Mouse (Mus musculus) liver, embryonic 12.5 days (tissue): ENCODE results near the gene Sh2d4b. TPM values are rescaled to one million over a fixed set of nuclear protein-coding genes. Genes with fewer than 3 reads are reported as not detected.

ENCODE experiments used
- ATAC-seq: fragments of 200-750 bp; cut with Nextera tagmentation; 2 replicates; pipeline ENCODE4 v1.8.0; 2017; ENCODE audit warnings: moderate number of reproducible peaks, mild to moderate bottlenecking, moderate library complexity
- H3K27ac ChIP-seq: fragments of 300-500 bp; sonication (generic); 2 replicates; pipeline ENCODE4 v1.5.1; 2016; ENCODE audit warnings: mild to moderate bottlenecking
- H3K27me3 ChIP-seq: fragments of 300-500 bp; sonication (generic); replicated peaks from 2 replicates; pipeline ENCODE4 v1.6.1; 2016; ENCODE audit warnings: mild to moderate bottlenecking, moderate library complexity
- H3K36me3 ChIP-seq: fragments of 300-500 bp; sonication (generic); 2 replicates; pipeline ENCODE4 v1.6.1; 2016; ENCODE audit warnings: mild to moderate bottlenecking, moderate library complexity
- H3K4me1 ChIP-seq: fragments of 300-500 bp; sonication (generic); 2 replicates; pipeline ENCODE4 v1.6.1; 2016
- H3K4me2 ChIP-seq: fragments of 300-500 bp; sonication (generic); 2 replicates; pipeline ENCODE4 v1.6.1; 2016; ENCODE audit warnings: mild to moderate bottlenecking, moderate library complexity
- H3K4me3 ChIP-seq: fragments of 300-500 bp; sonication (generic); 2 replicates; pipeline ENCODE4 v1.5.1; 2016; ENCODE audit warnings: mild to moderate bottlenecking, moderate library complexity
- H3K9ac ChIP-seq: fragments of 300-500 bp; sonication (generic); 2 replicates; pipeline ENCODE4 v1.6.1; 2016; ENCODE audit warnings: mild to moderate bottlenecking, moderate library complexity
- H3K9me3 ChIP-seq: fragments of 300-500 bp; sonication (generic); replicated peaks from 2 replicates; pipeline ENCODE4 v1.6.1; 2016; ENCODE audit warnings: mild to moderate bottlenecking, moderate library complexity
- WGBS: fragments of 180-500 bp; shearing (Covaris S2); methylation state at CpG from one replicate; pipeline ENCODE4 v1.1.7; 2016; ENCODE audit not compliant: insufficient replicate concordance; 5-methylcytosine and 5-hydroxymethylcytosine counted together
- polyA plus RNA-seq: library from polyadenylated mRNA; unstranded; fragments of >200 nt; fragmentation: Nextera tagmentation; extraction: Ambion mirVana; gene quantifications from 2 replicates; pipeline ENCODE4 v1.2.1, GENCODE M21; 2016

Gene Sh2d4b
- polyA plus RNA-seq, 1 experiment from 2014 or later = 0.20 TPM

GRCm38 (mm10) chr14:40816715-40817114, 76.4 kb downstream of the Sh2d4b start:
- Histone ChIP-seq H3K27me3 (no peaks in the 10 kb centered on the region), H3K9me3 (no peaks in the 10 kb centered on the region), H3K4me1 (no peaks in the 10 kb centered on the region), H3K4me3 (no peak overlapping the region), H3K36me3 (no peaks in the 10 kb centered on the region), H3K9ac (no peak overlapping the region), H3K27ac (no peak overlapping the region), H3K4me2 (no peak overlapping the region)
- no peak for ATAC-seq
- 71% methylated on average over 5 of the region's 5 CpGs for WGBS

GRCm38 (mm10) chr14:40791606-40792005, 101.5 kb downstream of the Sh2d4b start:
- Histone ChIP-seq H3K4me2 (no peak overlapping the region), H3K4me3 (no peak overlapping the region), H3K27ac (no peak overlapping the region), H3K9me3 (no peaks in the 10 kb centered on the region), H3K4me1 (no peaks in the 10 kb centered on the region), H3K9ac (no peak overlapping the region), H3K27me3 (no peaks in the 10 kb centered on the region), H3K36me3 (no peaks in the 10 kb centered on the region)
- 15% methylated on average over 1 of the region's 1 CpGs for WGBS
- no peak for ATAC-seq

GRCm38 (mm10) chr14:40789110-40789509, 104.0 kb downstream of the Sh2d4b start:
- H3K4me1 ChIP-seq = no peaks in the 10 kb centered on the region
- ATAC-seq = no peak
- H3K9me3 ChIP-seq = no peaks in the 10 kb centered on the region
- no peaks in the 10 kb centered on the region for H3K36me3 ChIP-seq
- no peak overlapping the region for H3K9ac ChIP-seq
- no peak overlapping the region for H3K4me3 ChIP-seq
- H3K27ac ChIP-seq = no peak overlapping the region
- H3K4me2 ChIP-seq = no peak overlapping the region
- no peaks in the 10 kb centered on the region for H3K27me3 ChIP-seq
- 24% methylated on average over 3 of the region's 3 CpGs for WGBS

- no peak overlapping the region for H3K27ac ChIP-seq
- ATAC-seq = no peak
- H3K4me2 ChIP-seq = no peak overlapping the region
- no peaks in the 10 kb centered on the region for H3K4me1 ChIP-seq
- H3K27me3 ChIP-seq = no peaks in the 10 kb centered on the region
- H3K9me3 ChIP-seq = no peaks in the 10 kb centered on the region
- H3K4me3 ChIP-seq = no peak overlapping the region
- 51% methylated on average over 7 of the region's 7 CpGs for WGBS
- H3K36me3 ChIP-seq = no peaks in the 10 kb centered on the region
- H3K9ac ChIP-seq = no peak overlapping the region
Observed at GRCm38 (mm10) chr14:40769097-40770090, 123.7 kb downstream of the Sh2d4b start.

Other genes starting within 250 kb of the Sh2d4b start
- 44.5 and 44.6 TPM in 2 replicates for gene Tspan14, start 73.5 kb upstream of the Sh2d4b start, polyA plus RNA-seq
- 77.7 and 79.0 TPM in 2 replicates for gene Fam213a, start 120.5 kb upstream of the Sh2d4b start, polyA plus RNA-seq
- gene Dydc2, start 175.9 kb upstream of the Sh2d4b start, polyA plus RNA-seq = not detected in 2 replicates
- not detected in 2 replicates for gene Dydc1, start 179.6 kb upstream of the Sh2d4b start, polyA plus RNA-seq
- 0.54 and 0.55 TPM in 2 replicates for gene Mat1a, start 211.8 kb upstream of the Sh2d4b start, polyA plus RNA-seq
- not detected in 2 replicates for gene Sftpa1, start 238.5 kb upstream of the Sh2d4b start, polyA plus RNA-seq